Mouse (Mus musculus): Measurements from ENCODE around the gene Cir1. TPM values are rescaled to one million over a fixed set of nuclear protein-coding genes. Genes with fewer than 3 reads are reported as not detected.

The Cir1 gene
- 10 to 100 TPM; 30.2 to 34.3 TPM for total RNA-seq (2023)

DNA sequence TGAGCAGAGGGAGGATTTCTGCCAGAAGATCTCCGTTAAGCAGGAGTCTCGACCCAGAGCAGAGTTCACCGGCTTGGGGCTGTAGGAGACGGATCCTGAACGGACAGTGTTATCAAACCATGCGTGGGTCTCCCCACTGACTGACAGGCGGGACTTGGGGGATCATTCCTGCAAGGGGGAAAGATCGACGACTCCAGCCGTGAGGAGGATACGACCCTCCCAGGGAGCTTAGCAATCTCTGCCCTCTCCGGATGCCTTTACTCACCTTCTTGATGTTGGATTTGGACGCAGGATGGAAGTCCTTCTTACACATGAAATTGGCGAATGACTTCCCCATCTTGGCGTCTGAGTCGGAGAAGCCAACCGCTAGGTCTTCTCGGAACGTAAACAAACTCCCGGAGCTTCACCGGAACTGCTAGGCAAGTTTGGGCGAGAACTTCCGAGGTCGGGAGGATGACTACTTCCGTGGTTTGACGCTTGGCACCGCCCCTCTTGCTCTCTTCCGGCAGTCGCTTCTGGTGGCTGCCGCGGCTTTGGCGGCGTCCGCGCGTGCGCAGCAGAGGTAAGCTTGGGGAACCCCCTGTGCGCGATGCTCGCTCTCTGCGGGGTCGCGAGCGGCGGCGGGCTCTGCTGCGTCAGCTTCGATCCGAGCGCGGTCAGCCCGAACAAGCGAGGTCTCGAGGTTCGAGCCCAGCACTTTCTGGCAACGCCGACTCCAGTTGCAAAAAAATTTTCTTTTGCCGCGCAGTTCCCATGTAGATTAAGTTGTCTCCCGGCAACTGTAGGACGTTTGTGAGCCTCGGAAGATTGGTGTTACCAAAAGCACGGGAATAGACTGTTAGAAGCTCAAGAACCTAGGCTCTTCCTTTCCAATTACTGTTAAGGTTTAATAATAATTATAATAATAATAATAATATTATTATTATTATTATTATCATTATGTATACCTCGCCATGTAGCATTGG lies at the start of gene Cir1, which contains the start of gene Scrn3:
Gene Cir1 (minus strand): TSS at position 550 of the 965 bp plus-strand sequence.
Gene Scrn3 (plus strand): TSS at position 450 of the 965 bp plus-strand sequence.

DNA sequence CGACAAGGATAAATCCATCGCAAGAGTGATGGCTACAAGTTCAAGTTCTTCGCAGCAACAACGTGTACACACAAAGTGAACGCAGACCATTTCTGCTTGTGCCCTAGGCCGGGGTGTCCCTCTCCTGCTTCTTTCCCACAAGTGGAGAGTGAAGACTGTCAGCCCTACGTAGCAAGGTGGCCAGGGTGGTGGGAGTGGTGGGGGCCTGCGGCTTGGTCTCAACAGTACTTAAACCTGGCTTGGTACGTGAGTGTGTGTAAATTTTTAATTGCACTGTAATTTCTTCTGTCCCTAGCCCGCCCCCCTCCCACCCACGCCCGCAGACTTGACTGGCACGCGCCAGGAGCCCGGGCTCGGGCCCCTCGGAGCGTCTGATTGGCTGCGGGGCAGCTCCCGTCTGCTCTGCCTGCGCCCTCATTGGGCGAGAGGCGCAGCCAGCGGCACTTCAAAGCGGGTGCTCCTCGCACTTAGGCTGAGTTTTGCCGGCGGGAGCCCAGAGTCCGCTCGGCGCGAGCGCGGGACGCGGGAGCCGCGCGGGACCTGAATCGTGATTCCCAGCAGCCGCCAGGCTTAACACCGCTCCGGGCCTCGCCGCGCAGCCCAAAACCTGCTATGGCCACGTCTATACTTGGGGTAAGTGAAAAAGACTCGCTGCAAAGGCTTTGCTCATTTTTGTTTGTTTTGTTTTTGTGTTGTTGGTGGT lies 40.9 kb downstream of the Cir1 start, which contains the start of gene Sp9:
Gene Sp9 (plus strand): TSS at position 467 of the 703 bp plus-strand sequence.

Other genes starting within 250 kb of the Cir1 start
- gene Ola1, start 93.8 kb downstream of the Cir1 start, total RNA-seq (2023): 10 to 100 TPM; 38.4 to 45.3 TPM
- not detected for gene Sp9, start 40.8 kb downstream of the Cir1 start, total RNA-seq (2023)
- gene Scrn3, start 100 bp downstream of the Cir1 start, total RNA-seq (2023): 1 to 10 TPM; 4.0 to 5.8 TPM
- gene Gpr155, start 73.9 kb upstream of the Cir1 start, total RNA-seq (2023): 10 to 100 TPM; 12.8 to 12.9 TPM
- gene Wipf1, start 217.0 kb upstream of the Cir1 start, total RNA-seq (2023): 100 to 1,000 TPM; 203 to 214 TPM

Measured in T-cell, adult 66 days (primary cell).